Mouse (Mus musculus) layer of hippocampus, adult 11-12 months (tissue): ENCODE results near the gene Usp32.

Experiments used
- DNase-seq: peaks from one replicate; pipeline ENCODE4 v3.0.0; 2022; ENCODE audit warnings: low spot score

Gene Usp32

GRCm38 (mm10) chr11:84947206-84947605, 192.8 kb downstream of the Usp32 start:
- DNase-seq, result no peak

DNA sequence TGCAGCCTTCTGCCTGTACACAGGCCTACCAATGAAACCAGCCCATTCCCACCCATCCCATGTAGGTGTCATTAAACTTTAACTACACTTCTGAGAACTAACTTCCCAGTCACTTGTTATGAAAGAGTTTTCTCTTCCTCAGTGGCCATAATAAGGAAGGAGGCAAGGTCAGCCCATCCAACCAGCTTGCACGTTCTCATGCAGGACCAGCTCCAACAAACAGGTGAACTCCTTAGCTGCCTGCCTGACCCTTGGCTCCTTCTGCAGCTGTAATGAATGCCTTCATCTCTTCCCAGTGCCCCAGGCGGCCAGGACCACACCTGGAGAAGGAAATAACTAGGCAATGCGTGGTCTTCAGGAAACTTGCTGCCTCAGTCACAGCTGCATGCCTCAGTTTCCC, 194.1 kb downstream of the Usp32 start:
- DNase-seq, result no peak

DNA sequence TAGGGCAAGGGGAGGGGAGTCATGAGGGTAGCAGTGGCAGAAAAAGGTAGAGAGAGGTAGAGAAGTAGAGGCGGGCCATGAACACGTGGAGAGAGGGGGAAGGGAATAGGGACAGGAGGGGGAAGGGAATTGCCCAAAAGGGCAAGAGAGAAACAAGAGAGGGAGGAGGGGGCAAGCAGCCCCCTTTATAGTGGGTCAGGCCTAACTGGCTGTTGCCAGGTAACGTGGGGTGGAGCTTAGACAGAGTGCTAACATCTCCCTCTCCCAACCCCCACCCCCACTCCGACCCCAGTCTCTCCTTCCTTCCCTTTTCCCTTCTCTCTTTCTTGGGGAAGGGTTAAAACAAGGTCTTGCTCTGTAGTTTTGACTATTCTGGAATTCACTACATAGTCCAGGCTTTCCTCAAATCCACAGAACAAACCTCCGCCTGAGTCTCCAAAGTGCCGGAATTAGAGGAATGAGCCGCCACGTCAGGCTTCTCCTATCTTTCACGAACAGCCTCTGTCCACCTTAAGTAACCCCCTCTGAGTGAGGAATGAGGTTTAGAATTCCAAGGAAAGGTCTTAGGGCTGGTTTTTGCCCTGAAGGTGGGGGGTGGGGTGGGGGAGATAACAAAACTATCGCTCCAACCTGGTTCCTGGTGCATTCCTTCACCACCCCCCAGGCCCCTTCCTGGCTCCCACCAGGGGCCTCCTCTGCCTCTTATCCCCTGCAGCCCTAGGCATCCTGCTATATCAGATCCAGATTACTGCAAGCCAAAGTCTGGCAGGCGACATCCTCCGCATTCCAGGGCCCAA, 195.1 kb downstream of the Usp32 start:
- no peak for DNase-seq

- no peak for DNase-seq
These were observed 196.0 kb downstream of the Usp32 start for GRCm38 (mm10) chr11:84943948-84944347.

DNA sequence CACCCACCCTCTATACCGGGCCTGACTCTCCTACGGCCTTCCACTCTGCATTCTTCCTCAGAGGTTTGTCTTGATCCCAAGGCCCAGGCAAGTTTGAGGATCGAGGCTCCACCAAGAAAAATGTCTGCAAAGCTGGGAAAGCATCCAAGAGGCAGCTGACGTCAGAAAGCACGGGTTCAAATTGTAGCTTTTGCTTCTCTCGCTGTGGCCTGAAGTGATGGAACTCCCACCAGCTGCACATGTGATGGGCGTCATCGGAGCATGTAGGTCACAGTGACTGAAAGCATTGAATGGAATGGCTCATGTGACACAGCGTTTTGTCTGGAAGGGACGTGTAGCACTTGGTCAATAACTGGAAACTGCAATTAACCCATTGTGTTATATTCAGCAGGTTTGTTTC, 199.8 kb downstream of the Usp32 start:
- DNase-seq, result no peak

GRCm38 (mm10) chr11:84939508-84940053, 200.4 kb downstream of the Usp32 start:
- peak; percentile 77 for DNase-seq
